Mouse (Mus musculus) olfactory bulb, adult 2 months (tissue): ENCODE measurements at regions not wholly inside any gene's neighbourhood (a gene's known extent, or its start where the extent isn't known, plus 50 kb on each side); places are given as distances from the start of the nearest gene placed in this dataset.

Experiments used
- CTCF ChIP-seq: fragments of 200-500 bp; IDR thresholded peaks from 2 replicates; pipeline ENCODE4 v1.5.1; 2012; ENCODE audit warnings: low read depth, mild to moderate bottlenecking, low read length, moderate library complexity; ENCODE audit not compliant: insufficient read depth
- POLR2A ChIP-seq: fragments of 200-500 bp; IDR thresholded peaks from 2 replicates; pipeline ENCODE4 v1.6.1; 2012; ENCODE audit warnings: mild to moderate bottlenecking, low read depth, low read length, moderate library complexity; ENCODE audit not compliant: insufficient read depth

GRCm38 (mm10) chr2:21909481-21909966 is 317.8 kb upstream of the Myo3a start:
- no peak for TF ChIP-seq CTCF
- TF ChIP-seq POLR2A, result no peak
